Mouse (Mus musculus): Measurements from ENCODE around the gene Nolc1.

- no peak for TF ChIP-seq CTCF (conservative IDR thresholded peaks at IDR 0.05 in 1 of 2, IDR thresholded peaks at IDR 0.05 in 1 of 2; ENCODE audit: low read depth in 2 of 2, low read length in 2 of 2)
- no peak for TF ChIP-seq MAFK (IDR thresholded peaks at IDR 0.05; ENCODE audit: insufficient replicate concordance, low read length)
- TF ChIP-seq PAX5 (IDR thresholded peaks at IDR 0.05; ENCODE audit: low read length): no peak
- TF ChIP-seq CHD1 (IDR thresholded peaks at IDR 0.05; ENCODE audit: low read depth, low read length): no peak
- TF ChIP-seq POLR2A (IDR thresholded peaks at IDR 0.05; ENCODE audit: low read depth, low read length): no peak
- no peak for TF ChIP-seq MAX (IDR thresholded peaks at IDR 0.05; ENCODE audit: low read length)
- no peak for TF ChIP-seq EP300 (IDR thresholded peaks at IDR 0.05; ENCODE audit: low read length)
- TF ChIP-seq E2F4 (IDR thresholded peaks at IDR 0.05; ENCODE audit: insufficient replicate concordance, low read depth, low read length): no peak
- no peak for TF ChIP-seq JUND (conservative IDR thresholded peaks at IDR 0.05; ENCODE audit: low read depth, low read length)
- TF ChIP-seq IRF4 (IDR thresholded peaks at IDR 0.05; ENCODE audit: low read depth, low read length): no peak
- no peak for TF ChIP-seq MXI1 (IDR thresholded peaks at IDR 0.05; ENCODE audit: low read depth, low read length)
These were observed 14.8 kb upstream of the Nolc1 start for GRCm38 (mm10) chr19:46060845-46061244.

Data from CH12.LX (cell line).